Mouse (Mus musculus): Measurements from ENCODE around the gene Tmem120b.
A peak's percentile ranks its signal among the peaks of the same experiment; 100 is the strongest.

Gene Tmem120b

DNA sequence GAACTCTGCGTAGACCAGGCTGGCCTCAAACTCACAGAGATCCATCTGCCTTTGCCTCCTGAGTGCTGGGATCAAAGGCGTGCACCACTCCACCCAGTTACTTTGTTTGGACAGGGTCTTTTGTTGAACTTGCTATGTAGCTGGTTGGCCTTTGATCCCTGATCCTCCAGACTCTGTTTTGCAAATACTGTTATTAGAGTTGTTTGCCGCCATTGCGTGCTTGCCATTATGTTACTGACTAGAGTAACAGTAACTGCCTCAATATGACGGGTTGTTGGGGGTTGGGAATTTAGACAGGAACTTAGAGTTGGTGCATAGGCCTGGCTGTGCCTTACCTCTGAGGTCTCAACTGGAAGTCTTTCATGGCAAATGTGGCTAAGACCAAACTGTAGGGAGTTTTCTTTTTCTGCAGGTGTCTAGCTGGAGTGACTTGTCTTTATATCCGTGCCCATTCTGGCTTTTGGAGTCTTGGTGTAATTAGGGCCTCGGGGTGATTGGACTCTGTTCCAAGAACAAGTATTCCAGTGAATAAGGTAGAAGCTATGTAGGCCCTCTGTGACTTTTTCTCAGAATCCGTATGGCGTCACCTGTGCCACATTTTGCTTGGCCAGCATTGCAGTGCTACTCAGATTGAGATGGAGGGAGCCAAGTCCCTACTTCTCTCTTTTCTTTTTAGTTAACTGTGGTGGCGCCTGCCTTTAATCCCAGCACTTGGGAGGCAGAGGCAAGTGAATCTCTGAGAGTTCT is 22.5 kb downstream of the Tmem120b start:
- no peak for DNase-seq (ENCODE audit: low spot score)

DNA sequence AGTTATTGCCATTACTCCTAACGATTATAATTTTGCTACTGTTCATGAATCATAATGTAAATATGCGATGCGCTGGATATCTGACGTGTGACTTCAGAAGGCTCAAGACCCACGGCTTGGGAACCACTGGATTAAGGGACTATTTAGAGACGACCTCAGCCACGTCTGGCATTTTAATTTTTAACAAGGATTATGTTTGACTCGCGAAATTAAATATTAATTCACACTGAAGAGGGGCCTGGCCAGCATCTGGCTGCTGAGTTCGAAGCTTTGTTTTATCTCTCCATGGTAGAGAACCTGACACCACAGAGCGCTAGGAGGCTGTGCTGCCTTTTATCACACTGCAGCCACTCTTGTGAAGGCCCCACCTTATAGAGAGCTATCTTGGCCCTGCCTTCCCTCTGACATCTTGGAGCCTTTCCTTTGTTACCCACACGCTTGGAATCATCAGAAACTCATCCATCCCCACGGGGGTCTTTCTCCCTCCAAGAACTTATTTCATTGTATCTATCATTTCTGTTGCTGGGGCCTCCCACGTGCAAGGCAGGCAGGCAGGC is 24.9 kb downstream of the Tmem120b start:
- no peak for DNase-seq (ENCODE audit: low spot score)

- DNase-seq (ENCODE audit: low spot score): no peak
These were observed 26.2 kb downstream of the Tmem120b start for GRCm38 (mm10) chr5:123094238-123094991.

DNA sequence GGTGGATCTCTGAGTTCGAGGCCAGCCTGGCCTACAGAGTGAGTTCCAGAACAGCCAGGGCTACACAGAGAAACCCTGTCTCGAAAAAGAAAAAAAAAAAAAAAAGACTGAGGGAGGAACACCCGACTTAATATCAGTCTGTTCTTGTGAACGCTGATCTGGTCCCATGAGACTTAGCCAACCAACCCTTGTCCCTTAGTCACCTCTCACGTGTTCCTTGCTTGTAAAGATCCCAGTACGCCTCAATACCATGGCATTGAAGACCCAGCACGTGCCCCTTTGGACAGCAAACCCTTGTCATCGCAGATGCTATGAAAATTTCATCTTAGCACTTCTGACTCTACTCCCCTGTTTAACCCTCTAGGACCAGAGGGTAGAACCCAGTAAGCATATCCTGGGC is 28.1 kb downstream of the Tmem120b start:
- no peak for DNase-seq (ENCODE audit: low spot score)

DNA sequence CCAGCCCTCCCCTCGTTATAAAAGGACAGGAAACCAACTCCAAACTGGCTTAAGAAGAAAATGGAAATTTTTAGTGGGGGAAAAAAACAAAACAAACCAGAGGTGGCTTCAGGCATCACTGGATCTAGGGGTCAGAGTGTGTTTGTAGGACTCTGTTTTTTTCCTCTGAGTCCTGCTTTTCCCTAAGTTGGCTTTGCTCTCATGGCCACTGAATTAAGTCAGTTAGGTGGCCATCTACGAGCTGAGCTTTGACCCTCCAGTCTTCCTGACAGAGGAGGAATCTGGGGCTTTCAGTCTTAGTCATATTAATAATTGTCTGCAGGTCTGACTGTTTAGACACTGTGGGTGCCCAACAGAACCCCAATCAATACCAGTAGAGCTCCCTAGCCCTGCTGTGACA is 30.3 kb downstream of the Tmem120b start:
- no peak for DNase-seq (ENCODE audit: low spot score)

- DNase-seq (ENCODE audit: low spot score): no peak
These were observed 34.2 kb downstream of the Tmem120b start for GRCm38 (mm10) chr5:123102376-123102775.

- DNase-seq (ENCODE audit: low spot score): no peak
These were observed 35.3 kb downstream of the Tmem120b start for GRCm38 (mm10) chr5:123103556-123103955.

- DNase-seq (ENCODE audit: low spot score): no peak
These were observed 36.6 kb downstream of the Tmem120b start for GRCm38 (mm10) chr5:123104769-123105168.

GRCm38 (mm10) chr5:123109452-123110203 is 41.4 kb downstream of the Tmem120b start:
- peak; percentile 55 for DNase-seq (ENCODE audit: low spot score)

- DNase-seq (ENCODE audit: low spot score): no peak
These were observed 42.1 kb downstream of the Tmem120b start for GRCm38 (mm10) chr5:123110296-123110721.

DNA sequence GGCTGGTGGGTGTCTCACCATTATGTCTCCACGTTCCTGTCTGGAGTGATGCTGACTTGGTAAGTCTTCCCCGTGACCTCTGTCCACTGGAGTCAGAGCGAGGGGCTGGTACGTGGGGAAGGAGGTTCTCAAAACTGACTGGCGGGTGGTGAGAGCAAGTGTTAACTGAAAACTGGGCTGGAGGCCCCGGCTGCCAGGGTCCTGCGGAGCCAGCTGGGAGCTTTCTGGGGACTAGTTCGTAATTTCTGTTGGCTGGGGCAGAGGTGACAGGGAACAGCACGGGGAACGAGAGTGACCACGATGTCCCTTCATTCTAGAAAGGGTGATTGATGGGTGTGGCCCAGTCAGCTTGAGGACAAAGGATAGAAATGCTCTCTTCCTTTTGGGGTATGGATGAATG is 45.9 kb downstream of the Tmem120b start:
- no peak for DNase-seq (ENCODE audit: low spot score)

- DNase-seq (ENCODE audit: low spot score): no peak
These were observed 46.7 kb downstream of the Tmem120b start for GRCm38 (mm10) chr5:123114924-123115323.

- DNase-seq (ENCODE audit: low spot score): no peak
These were observed 47.9 kb downstream of the Tmem120b start for GRCm38 (mm10) chr5:123116080-123116479.

- peak; percentile 79 for DNase-seq (ENCODE audit: low spot score)
These were observed 49.0 kb downstream of the Tmem120b start for GRCm38 (mm10) chr5:123117257-123117656.

GRCm38 (mm10) chr5:123117773-123118172 is 49.6 kb downstream of the Tmem120b start:
- no peak for DNase-seq (ENCODE audit: low spot score)

- DNase-seq (ENCODE audit: low spot score): no peak
These were observed 50.6 kb downstream of the Tmem120b start for GRCm38 (mm10) chr5:123118826-123119225.

- DNase-seq (ENCODE audit: low spot score): no peak
These were observed 52.5 kb downstream of the Tmem120b start for GRCm38 (mm10) chr5:123120624-123121215.

DNA sequence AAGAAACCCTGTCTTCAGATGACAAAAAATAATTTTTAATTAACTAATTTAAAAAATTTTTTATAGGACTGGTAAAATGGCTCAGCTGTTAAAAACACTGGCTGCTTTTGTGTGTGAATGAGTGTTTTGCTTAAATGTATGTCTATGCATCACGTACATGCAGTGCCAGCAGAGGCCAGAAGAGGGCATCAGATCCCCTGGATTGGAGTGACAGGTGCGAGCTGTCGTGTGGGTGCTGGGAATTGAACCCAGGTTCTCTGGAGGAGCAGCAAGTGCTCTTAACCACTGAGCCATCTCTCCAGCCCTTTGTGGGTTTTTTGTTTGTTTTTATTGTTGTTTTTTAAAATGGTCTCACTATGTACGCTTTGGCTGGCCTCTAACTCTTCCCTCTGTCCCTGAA is 54.0 kb downstream of the Tmem120b start:
- no peak for DNase-seq (ENCODE audit: low spot score)

DNA sequence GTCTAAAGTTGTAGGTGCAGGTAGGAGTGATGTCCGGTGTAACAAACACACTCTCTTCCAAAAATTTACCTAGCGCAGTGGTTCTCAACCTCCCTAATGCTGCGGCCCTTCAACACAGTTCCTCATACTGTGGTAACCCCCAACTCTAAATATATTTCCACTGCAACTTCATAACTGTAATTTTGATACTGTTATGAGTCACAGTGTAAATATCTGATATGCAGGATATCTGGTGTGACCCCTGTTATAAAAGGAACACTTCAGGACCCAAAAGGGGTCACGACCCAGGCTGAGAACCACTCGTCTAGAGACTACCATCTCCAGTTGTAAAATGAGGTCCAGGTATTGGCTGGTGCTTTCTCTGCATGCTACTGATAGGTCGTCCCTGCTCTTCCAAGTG is 56.9 kb downstream of the Tmem120b start:
- DNase-seq (ENCODE audit: low spot score): no peak

DNA sequence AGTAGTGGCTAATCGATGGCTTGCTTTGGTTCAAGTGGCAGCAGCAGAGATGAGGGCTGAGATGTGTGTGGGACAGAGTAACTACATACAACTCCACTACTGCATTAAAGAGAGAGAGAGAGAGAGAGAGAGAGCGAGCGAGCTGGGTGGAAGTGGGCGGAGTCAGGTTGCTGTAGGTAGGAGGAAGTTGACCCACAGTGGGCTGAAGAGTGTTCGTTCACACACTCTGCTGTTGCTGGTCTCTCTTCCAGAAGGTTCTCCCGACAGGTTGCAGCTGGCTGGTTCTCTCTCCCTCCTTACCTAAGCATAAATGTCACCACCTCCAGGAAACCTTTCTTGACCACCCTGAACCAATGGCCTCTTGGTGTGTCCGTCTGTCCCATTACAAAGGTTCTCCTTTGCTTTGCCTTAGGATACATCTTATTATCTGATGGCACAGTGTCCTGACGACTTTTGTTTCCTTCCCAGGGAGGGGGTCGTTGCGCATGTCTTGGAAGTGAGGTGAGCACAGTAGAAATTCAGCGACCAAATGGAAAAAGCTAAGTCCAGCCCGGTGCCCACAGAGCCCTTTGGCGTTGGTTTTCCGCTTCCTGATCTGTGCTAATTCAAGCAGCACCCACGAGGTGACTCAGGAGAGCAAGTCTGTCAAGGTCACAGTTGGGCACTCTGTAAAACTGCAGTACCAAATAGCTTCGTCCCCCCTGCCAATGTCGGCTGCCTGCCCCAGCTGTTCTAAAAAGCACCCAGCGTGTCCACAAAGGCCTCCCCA is 57.6 kb downstream of the Tmem120b start:
- no peak for DNase-seq (ENCODE audit: low spot score)

DNA sequence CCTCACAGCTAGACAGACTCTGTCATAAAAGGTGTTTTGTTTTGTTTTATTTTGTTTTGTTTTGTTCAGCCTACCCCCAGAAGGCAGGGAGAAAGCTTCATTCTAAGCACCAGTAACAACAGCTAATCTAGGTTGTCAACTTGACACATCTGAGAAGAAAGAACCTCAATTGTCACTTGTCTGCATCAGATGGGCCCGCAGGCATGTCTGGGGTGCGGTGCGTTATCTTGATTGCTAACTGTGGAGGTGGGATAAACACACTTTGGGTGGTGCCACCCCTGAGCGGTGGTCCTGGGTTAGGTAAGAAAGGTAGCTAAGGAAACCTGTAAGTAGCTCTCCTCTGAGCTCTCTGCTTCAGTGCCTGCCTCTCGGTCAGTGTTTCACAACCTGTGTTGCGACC is 58.8 kb downstream of the Tmem120b start:
- no peak for DNase-seq (ENCODE audit: low spot score)
